Mouse (Mus musculus): Measurements from ENCODE around the gene Ndufb4. TPM values are rescaled to one million over a fixed set of nuclear protein-coding genes. Genes with fewer than 3 reads are reported as not detected.
"Not testable (repeated sequence)": the region's sequence is repeated elsewhere in the genome, so short reads cannot be mapped to it uniquely, and the experiment has no call there.

Ndufb4 gene
- total RNA-seq, 2 experiments from 2014 or later: 83.3 to 85.1 TPM

DNA sequence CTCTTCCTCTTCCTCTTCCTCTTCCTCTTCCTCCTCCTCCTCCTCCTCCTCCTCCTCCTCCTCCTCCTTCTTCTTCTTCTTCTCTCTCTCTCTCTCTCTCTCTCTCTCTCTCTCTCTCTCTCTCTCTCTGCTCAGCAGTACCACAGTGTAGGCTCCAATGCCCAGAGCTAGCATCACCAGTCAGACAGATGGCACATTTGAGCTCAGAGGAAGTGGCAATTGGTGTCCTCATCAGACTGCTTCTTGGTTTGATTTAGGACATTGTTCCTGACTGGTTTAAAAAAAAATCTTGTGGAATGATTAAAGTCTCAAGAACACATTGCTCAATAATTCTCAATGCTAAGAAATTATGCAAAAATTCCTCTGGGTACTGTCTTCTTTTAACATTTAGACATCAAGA lies 13.7 kb downstream of the Ndufb4 start:
- DNase-seq (ENCODE audit: low spot score in 2 of 2): not testable (repeated sequence)

GRCm38 (mm10) chr16:37637802-37638201 lies 16.5 kb downstream of the Ndufb4 start:
- no peak for DNase-seq (ENCODE audit: low spot score in 2 of 2)

- peak in 1 of 2 experiments; percentile 70 for DNase-seq (ENCODE audit: low spot score in 2 of 2)
These were observed 18.1 kb downstream of the Ndufb4 start for GRCm38 (mm10) chr16:37636107-37636506.

- DNase-seq (ENCODE audit: low spot score in 2 of 2): no peak
These were observed 19.2 kb downstream of the Ndufb4 start for GRCm38 (mm10) chr16:37635095-37635494.

- DNase-seq (ENCODE audit: low spot score in 2 of 2): no peak
These were observed 19.7 kb downstream of the Ndufb4 start for GRCm38 (mm10) chr16:37634578-37634977.

- DNase-seq (ENCODE audit: low spot score in 2 of 2): no peak
These were observed 25.2 kb downstream of the Ndufb4 start for GRCm38 (mm10) chr16:37629011-37629410.

GRCm38 (mm10) chr16:37628336-37628735 lies 25.9 kb downstream of the Ndufb4 start:
- no peak for DNase-seq (ENCODE audit: low spot score in 2 of 2)

- DNase-seq (ENCODE audit: low spot score in 2 of 2): peak in 1 of 2 experiments; percentile 39
These were observed 27.8 kb downstream of the Ndufb4 start for GRCm38 (mm10) chr16:37626388-37626949.

- no peak for DNase-seq (ENCODE audit: low spot score in 2 of 2)
These were observed 31.3 kb downstream of the Ndufb4 start for GRCm38 (mm10) chr16:37622919-37623318.

GRCm38 (mm10) chr16:37622403-37622802 lies 31.9 kb downstream of the Ndufb4 start:
- no peak for DNase-seq (ENCODE audit: low spot score in 2 of 2)

DNA sequence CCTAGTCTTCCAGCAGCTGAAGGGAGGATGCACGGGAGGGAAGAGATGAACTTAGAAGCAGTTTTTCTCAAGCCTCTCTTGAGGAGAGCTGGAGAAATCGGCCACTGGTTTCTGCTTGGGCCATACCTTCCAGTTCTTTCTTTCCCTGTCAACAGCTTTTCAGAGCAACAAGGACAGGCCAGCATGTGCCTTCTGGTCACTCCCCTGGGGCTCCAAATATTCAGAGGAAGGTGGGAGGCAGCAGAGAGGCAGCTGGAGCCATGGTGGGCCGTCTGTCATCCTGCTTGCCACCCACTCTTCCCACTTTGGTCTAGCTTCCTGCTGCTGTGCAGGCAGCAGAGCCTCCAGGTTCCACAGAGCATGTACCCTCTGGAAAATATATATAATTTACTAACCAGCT lies 36.6 kb downstream of the Ndufb4 start:
- DNase-seq (ENCODE audit: low spot score in 2 of 2): peak; percentile 53 to 76

- peak in 1 of 2 experiments; percentile 29 for DNase-seq (ENCODE audit: low spot score in 2 of 2)
These were observed 38.1 kb downstream of the Ndufb4 start for GRCm38 (mm10) chr16:37616104-37616503.

DNA sequence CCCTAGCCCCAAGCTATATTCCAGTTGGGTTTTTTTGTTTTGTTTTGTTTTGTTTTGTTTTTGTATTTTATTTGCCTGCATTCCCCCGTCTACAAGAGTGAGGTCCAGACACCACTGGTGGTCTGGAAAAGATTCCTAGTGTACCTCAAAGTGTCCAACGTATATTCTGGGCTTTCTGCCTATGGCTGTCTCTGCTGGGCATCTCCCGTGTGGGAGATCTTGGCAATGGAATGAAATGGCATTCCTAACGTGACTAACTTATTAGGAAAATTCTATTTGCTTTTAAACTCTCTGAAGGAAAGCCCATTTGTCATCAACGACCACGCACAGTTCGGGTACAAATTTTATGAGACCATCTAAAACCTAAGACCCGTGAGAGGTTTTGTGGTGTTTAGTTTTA lies 38.8 kb downstream of the Ndufb4 start:
- DNase-seq (ENCODE audit: low spot score in 2 of 2): no peak

DNA sequence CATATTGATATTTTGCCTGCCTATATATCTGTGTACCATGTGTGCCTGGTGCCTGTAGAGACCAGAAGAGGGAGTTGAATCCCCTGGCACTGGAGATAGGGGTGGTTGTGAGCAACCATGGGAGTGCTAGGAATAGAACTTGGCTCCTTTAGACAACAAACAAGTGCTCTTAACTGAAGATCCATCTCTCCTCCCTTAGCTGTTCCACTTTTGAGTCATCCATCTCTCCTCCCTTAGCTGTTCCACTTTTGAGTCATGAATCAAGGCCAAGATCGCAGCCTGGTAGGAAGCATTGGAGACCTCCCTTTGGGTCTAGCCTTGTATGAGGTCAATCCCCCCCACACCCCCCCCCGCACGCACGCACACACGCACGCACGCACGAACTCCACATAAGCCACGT lies 39.7 kb downstream of the Ndufb4 start:
- DNase-seq (ENCODE audit: low spot score in 2 of 2): no peak

GRCm38 (mm10) chr16:37612013-37612412 lies 42.2 kb downstream of the Ndufb4 start:
- no peak for DNase-seq (ENCODE audit: low spot score in 2 of 2)

- DNase-seq (ENCODE audit: low spot score in 2 of 2): no peak
These were observed 43.2 kb downstream of the Ndufb4 start for GRCm38 (mm10) chr16:37611072-37611471.

DNA sequence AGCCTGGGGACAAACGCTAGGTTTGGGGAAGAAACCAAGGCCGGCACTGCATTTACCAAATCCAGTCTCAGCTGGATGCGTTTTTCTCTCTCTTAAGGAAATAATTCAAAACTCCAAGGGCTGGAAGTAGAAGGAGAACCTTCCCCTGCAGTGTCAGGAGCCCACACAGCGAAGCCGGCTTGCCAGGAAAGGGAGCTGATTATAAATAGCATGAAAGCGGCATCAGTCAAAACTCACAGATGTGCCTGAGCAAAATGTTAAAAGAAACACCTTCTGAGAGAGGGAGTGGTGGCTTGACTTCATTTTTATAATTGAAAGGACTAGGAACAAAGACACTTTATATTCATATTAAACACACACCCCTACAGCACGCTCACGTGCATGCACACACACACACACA lies 43.9 kb downstream of the Ndufb4 start:
- DNase-seq (ENCODE audit: low spot score in 2 of 2): peak in 1 of 2 experiments; percentile 25

DNA sequence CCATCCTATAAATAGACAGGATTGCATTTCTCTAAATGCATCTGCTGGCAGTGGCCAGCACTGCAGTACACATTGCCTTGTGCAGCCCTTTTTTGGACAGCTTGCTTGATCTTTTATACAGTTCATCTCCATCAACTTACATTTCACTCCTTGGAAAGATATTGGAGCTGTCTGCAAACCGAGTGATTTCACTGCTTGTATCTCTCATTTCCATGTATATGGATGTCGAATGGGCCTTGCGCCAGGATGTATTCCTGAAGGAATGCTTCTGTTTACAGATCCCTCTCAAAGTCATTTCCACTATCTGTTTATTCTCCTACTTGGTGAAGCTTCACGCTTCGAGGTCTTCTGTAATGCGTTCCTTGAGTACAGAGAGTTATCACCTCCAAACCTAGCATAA lies 50.0 kb downstream of the Ndufb4 start:
- DNase-seq (ENCODE audit: low spot score in 2 of 2): no peak

GRCm38 (mm10) chr16:37603431-37603830 lies 50.8 kb downstream of the Ndufb4 start:
- no peak for DNase-seq (ENCODE audit: low spot score in 2 of 2)

DNA sequence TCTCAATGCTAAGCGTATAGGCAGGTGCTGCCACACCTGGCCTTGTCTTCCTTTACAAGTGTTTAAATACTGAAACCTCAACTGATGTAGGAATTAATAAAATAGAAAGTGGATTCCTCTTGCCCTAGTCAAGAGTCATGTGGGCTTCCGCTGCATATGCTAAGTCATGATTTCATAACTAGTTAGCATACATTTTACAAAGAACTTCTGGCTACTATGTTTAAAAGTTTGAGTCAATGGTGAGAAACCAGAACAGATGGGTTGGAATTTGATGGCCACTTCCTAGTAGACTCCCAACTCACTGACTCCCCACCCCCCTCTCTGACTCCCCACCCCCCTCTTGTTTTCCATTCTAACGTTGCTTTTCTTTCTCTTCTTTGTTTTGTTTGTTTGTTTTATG lies 54.9 kb downstream of the Ndufb4 start:
- no peak for DNase-seq (ENCODE audit: low spot score in 2 of 2)

GRCm38 (mm10) chr16:37598463-37598862 lies 55.8 kb downstream of the Ndufb4 start:
- no peak for DNase-seq (ENCODE audit: low spot score in 2 of 2)

GRCm38 (mm10) chr16:37597412-37597811 lies 56.8 kb downstream of the Ndufb4 start:
- DNase-seq (ENCODE audit: low spot score in 2 of 2): no peak

All from layer of hippocampus, adult 18-20 months (tissue).